Mouse (Mus musculus): Measurements from ENCODE around the gene Pgbd5.

DNA sequence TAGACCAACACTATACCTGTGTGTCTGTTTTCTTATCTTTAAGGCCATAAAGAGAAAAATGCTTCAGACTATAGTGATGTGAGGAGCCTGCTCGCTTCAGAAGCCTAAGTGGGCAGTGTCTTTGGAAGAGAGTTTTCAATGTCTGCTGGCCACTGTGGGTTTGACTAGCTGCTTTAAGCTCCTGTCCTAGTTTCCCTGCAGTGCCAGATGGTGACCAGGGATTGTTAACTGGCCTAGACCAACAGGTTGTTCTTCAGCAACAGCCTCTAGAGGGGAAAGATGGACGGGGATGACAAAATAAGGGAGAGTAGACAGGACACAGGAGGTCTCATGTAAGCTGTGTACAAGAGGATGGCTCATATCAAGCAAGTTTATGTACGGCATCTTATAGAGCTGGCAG lies 39.8 kb upstream of the Pgbd5 start:
- TF ChIP-seq GATA1 (IDR thresholded peaks at IDR 0.05; ENCODE audit: low read length) (no peak), TAL1 (IDR thresholded peaks at IDR 0.05; ENCODE audit: low read length) (no peak)
